ENCODE assay signal across 9 mouse cellular contexts in genomic region chr8:45872077-45872476, GRCm38 (mm10). TPM values are rescaled to one million over a fixed set of nuclear protein-coding genes. Genes with fewer than 3 reads are reported as not detected.
DNase-seq lines count a peak whose midpoint lies in the region; ATAC-seq and TF ChIP-seq lines count a peak whose summit lies in the region.
"Had no signal": no experiment of that assay in that cellular context is flagged by ENCODE, and none has a peak within 500 bp of the region (broad histone marks: within the 10 kb centered on the region; RNA-seq: fewer than 3 reads in every experiment).

No protein-coding gene starts in this region.

- no peak overlapping the region for H3K27ac ChIP-seq in intestine, embryonic 14.5 days (ENCODE audit: low read depth)
- H3K27ac ChIP-seq in intestine, postnatal 0 days (ENCODE audit: low read depth, low read length): no peak overlapping the region
- no peak overlapping the region for H3K27ac ChIP-seq in intestine, embryonic 16.5 days (ENCODE audit: low read length)
- H3K27ac ChIP-seq: neural tube, embryonic 13.5 days had no signal

- WGBS in intestine, embryonic 14.5 days: 37% methylated on average over 7 of the region's 7 CpGs
- WGBS in intestine, postnatal 0 days: 68% methylated on average over 7 of the region's 7 CpGs
- 52% methylated on average over 7 of the region's 7 CpGs for WGBS in intestine, embryonic 16.5 days

- no peaks in the 10 kb centered on the region for H3K27me3 ChIP-seq in intestine, embryonic 14.5 days (replicated peaks; ENCODE audit: control insufficient read depth, insufficient read depth, low read length)
- no peaks in the 10 kb centered on the region for H3K27me3 ChIP-seq in intestine, postnatal 0 days (replicated peaks; ENCODE audit: control insufficient read depth, insufficient read depth, low read length)
- H3K27me3 ChIP-seq in intestine, embryonic 16.5 days (replicated peaks; ENCODE audit: control insufficient read depth, insufficient read depth, low read length): no peaks in the 10 kb centered on the region
- H3K27me3 ChIP-seq: neural tube, embryonic 13.5 days had no signal

- DNase-seq in intestine, embryonic 14.5 days (ENCODE audit: low spot score): no peak
- DNase-seq in adrenal gland, postnatal 36 days: peak; percentile 15 to 39
- peak; percentile 44 to 57 for DNase-seq in gastrocnemius, postnatal 36 days
- no peak for DNase-seq in MN1 (ENCODE audit: low spot score)
- DNase-seq in right cerebral cortex, postnatal 14 days: no peak

- no peaks in the 10 kb centered on the region for H3K9me3 ChIP-seq in intestine, embryonic 14.5 days (ENCODE audit: control insufficient read depth, low read length)
- no peaks in the 10 kb centered on the region for H3K9me3 ChIP-seq in intestine, postnatal 0 days (ENCODE audit: control insufficient read depth)
- H3K9me3 ChIP-seq in intestine, embryonic 16.5 days (ENCODE audit: control insufficient read depth, low read length): no peaks in the 10 kb centered on the region
- H3K9me3 ChIP-seq: neural tube, embryonic 13.5 days had no signal

- TF ChIP-seq CTCF in intestine, postnatal 0 days (IDR thresholded peaks at IDR 0.05; ENCODE audit: low read depth): no peak

- 0 out of 2 replicates have a peak, but pooled peaks have one; percentile 60 for ATAC-seq in intestine, embryonic 14.5 days (replicated peaks; ENCODE audit: low FRiP score, low TSS enrichment, low read depth)
- no peak for ATAC-seq in intestine, postnatal 0 days
- peak; percentile 50; the same call in 1 of the 2 replicates for ATAC-seq in intestine, embryonic 16.5 days
- no peak for ATAC-seq in megakaryocyte-erythroid progenitor cell, adult 5-6 weeks (replicated peaks; ENCODE audit: low FRiP score, low TSS enrichment, poor library complexity, severe bottlenecking)

- no peak overlapping the region for H3K4me3 ChIP-seq in intestine, embryonic 14.5 days (ENCODE audit: low read depth, low read length)
- no peak overlapping the region for H3K4me3 ChIP-seq in intestine, postnatal 0 days (ENCODE audit: low read depth, low read length)
- no peak overlapping the region for H3K4me3 ChIP-seq in intestine, embryonic 16.5 days (ENCODE audit: low read length)
- H3K4me3 ChIP-seq: neural tube, embryonic 13.5 days had no signal

- 0 out of 2 replicates have a peak, but pooled peaks cover 12% of the 10 kb centered on the region for H3K4me1 ChIP-seq in intestine, embryonic 14.5 days (replicated peaks; ENCODE audit: control insufficient read depth, insufficient read depth, low read length)
- no peaks in the 10 kb centered on the region for H3K4me1 ChIP-seq in intestine, postnatal 0 days (replicated peaks; ENCODE audit: control insufficient read depth, insufficient read depth, low read length)
- H3K4me1 ChIP-seq in intestine, embryonic 16.5 days (ENCODE audit: control insufficient read depth, insufficient read depth, low read length): no peaks in the 10 kb centered on the region

- intact Hi-C loops in gastrocnemius, postnatal 36 days (cut with DNase I): loop anchor here (5.0 kb wide), 1 partner anchor 40 kb away; no protein-coding TSS in a partner anchor

- H3K4me2 ChIP-seq in intestine, embryonic 14.5 days (ENCODE audit: low read length): no peak overlapping the region
- no peak overlapping the region for H3K4me2 ChIP-seq in intestine, postnatal 0 days (replicated peaks; ENCODE audit: low read depth)
- no peak overlapping the region for H3K4me2 ChIP-seq in intestine, embryonic 16.5 days (ENCODE audit: low read depth, low read length)
- H3K4me2 ChIP-seq: neural tube, embryonic 13.5 days had no signal

- H3K36me3 ChIP-seq in intestine, embryonic 14.5 days (ENCODE audit: control insufficient read depth, insufficient read depth, low read length): no peaks in the 10 kb centered on the region
- H3K36me3 ChIP-seq in intestine, postnatal 0 days (ENCODE audit: control insufficient read depth, insufficient read depth): no peaks in the 10 kb centered on the region
- no peaks in the 10 kb centered on the region for H3K36me3 ChIP-seq in intestine, embryonic 16.5 days (ENCODE audit: control insufficient read depth, insufficient read depth, low read length)
- H3K36me3 ChIP-seq: neural tube, embryonic 13.5 days had no signal

- H3K9ac ChIP-seq in intestine, embryonic 14.5 days (ENCODE audit: low read length): no peak overlapping the region
- H3K9ac ChIP-seq in intestine, postnatal 0 days (ENCODE audit: low read depth, low read length): no peak overlapping the region
- no peak overlapping the region for H3K9ac ChIP-seq in intestine, embryonic 16.5 days (ENCODE audit: low read depth, low read length)
- H3K9ac ChIP-seq: neural tube, embryonic 13.5 days had no signal

RNA-seq across cellular contexts. Expression of gene Pdlim3, which starts 13.2 kb away (rescaled TPM):
- 90.3 and 103 TPM in 2 replicates for polyA plus RNA-seq in intestine, embryonic 14.5 days (2014; fragmentation: Nextera tagmentation; extraction: Ambion mirVana)
- polyA plus RNA-seq in intestine, postnatal 0 days (2015; fragmentation: Nextera tagmentation; extraction: Ambion mirVana): 134 and 149 TPM in 2 replicates
- 1 to 10 TPM; 1.2 to 1.9 TPM for total RNA-seq in adrenal gland, postnatal 36 days (2021)
- total RNA-seq in gastrocnemius, postnatal 36 days (2021): 100 to 1,000 TPM; 579 to 670 TPM
- polyA plus RNA-seq in intestine, embryonic 16.5 days (2015; fragmentation: Nextera tagmentation; extraction: Ambion mirVana): 94.0 and 97.7 TPM in 2 replicates
- not detected in 2 replicates for total RNA-seq in megakaryocyte-erythroid progenitor cell, adult 5-6 weeks (2014; fragmentation: Nextera tagmentation)
- total RNA-seq in megakaryocyte-erythroid progenitor cell, adult 5-6 weeks (2017): not detected in 2 replicates

Comparison
In these comparisons a context has a peak if more than half of its experiments do, and no peak if none do; other contexts are left out.
1. ATAC-seq: peak in intestine, embryonic 14.5 days (single experiment) and intestine, embryonic 16.5 days (single experiment); none in intestine, postnatal 0 days (single experiment) and megakaryocyte-erythroid progenitor cell, adult 5-6 weeks (single experiment).
2. DNase-seq: peak in adrenal gland, postnatal 36 days (2 of 2) and gastrocnemius, postnatal 36 days (2 of 2); none in intestine, embryonic 14.5 days (single experiment), MN1 (single experiment) and right cerebral cortex, postnatal 14 days (single experiment).
3. RNA of gene Pdlim3, which starts 13.2 kb away (total RNA-seq): 579 to 670 TPM in gastrocnemius, postnatal 36 days; 1.2 to 1.9 TPM in adrenal gland, postnatal 36 days and not detected in megakaryocyte-erythroid progenitor cell, adult 5-6 weeks; every median in the first group is over 100 times any median in the second.